Mouse (Mus musculus) ovary, postnatal 14 days (tissue): ENCODE measurements at regions not wholly inside any gene's neighbourhood (a gene's known extent, or its start where the extent isn't known, plus 50 kb on each side); places are given as distances from the start of the nearest gene placed in this dataset.
A peak's percentile ranks its signal among the peaks of the same experiment; 100 is the strongest.
"Not testable (repeated sequence)": the region's sequence is repeated elsewhere in the genome, so short reads cannot be mapped to it uniquely, and the experiment has no call there.

Experiments used
- DNase-seq: peaks from one replicate; pipeline ENCODE4 v3.0.0; 2022; ENCODE audit warnings: low spot score

- no peak for DNase-seq
These were observed 85.0 kb downstream of the Glrx3 start for GRCm38 (mm10) chr7:137522450-137522849.

DNA sequence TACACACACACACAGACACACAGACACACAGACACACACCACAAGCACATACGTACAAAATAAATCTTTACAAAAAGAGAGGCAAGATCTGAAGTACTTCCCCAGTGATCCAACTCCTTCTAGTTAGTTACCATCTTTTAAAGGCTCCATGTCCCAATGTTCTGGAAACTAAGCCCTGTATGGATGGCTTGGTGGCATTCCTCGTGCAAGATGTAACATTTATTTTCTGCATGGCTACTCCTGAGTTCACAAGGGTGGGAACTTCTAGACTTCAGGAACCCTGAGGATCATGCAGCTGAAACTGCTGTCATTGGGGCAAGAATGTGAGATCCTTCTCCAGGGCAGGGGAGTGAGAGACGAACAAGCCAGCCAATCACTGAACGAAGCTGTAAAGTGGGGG lies 96.1 kb downstream of the Glrx3 start:
- no peak for DNase-seq

DNA sequence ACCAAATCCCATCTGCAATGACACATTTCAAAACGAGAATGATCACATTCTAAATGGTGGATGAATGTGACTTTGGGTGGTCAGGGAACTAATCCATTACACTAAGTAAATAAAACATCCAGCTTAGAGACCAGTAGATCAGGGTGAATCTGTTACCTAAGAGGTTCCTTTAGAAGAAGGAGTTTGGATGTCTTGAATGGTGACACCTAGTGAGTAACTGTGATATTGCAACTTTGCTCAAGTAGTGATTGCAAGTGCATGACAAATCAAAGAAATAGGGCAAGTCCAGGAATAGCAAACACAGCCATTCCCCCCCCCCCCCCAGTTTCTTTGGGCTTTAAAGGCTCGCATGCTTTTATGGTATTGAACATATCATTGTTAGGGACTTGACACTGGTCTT lies 112.6 kb downstream of the Glrx3 start:
- DNase-seq, result peak; percentile 10

DNA sequence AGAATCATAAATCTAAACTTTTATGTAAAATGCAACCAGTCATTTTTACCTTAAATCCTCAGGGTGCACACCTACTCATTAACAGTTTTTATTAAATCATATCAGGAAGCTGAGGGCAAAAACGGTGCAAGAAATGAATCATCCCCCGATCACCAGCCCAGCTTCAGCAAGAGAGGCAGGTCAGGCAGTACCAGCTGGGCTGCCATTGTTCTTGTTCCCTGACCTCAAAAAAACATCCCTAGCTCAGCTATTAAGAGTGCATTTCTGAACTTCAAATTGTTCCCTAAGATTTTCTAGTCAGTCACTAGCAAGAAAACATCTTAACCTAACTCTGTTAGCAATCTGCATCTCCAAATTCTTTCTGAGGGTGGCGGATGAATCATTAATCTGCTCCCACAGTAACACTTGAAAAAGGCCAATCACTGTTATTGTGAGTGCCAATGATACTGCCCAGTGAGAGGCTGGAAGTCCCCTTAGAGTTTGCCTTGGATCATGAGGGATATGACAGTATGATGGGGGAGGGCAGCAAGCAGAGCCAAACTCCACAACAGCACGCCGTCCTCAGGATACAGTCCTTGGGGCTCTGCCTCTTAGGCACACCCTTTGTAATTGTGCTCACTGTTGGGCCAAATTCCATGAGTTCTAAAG lies 115.3 kb downstream of the Glrx3 start:
- DNase-seq, result no peak

- no peak for DNase-seq
These were observed 118.1 kb downstream of the Glrx3 start for GRCm38 (mm10) chr7:137555481-137555880.

GRCm38 (mm10) chr7:137557439-137557838 lies 120.0 kb downstream of the Glrx3 start:
- no peak for DNase-seq

DNA sequence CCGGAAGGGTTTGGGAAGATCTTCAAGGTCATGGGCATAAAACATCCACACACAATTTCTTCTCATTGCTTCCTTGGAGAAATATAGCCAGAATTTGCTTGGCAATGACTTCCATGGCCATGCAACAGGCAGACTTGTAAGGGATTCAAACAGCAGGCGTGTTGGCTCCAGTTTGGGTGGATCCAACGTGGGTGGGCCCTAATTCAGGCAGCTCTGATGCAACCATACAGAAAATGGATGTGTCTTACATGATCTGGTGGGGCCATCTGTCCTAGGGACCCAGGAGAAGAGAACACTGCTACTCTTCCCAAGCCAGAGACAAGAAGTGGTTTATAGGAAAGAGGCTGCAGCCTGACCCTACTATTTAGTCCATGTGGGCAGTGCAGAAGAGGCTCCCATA lies 121.5 kb downstream of the Glrx3 start:
- no peak for DNase-seq

DNA sequence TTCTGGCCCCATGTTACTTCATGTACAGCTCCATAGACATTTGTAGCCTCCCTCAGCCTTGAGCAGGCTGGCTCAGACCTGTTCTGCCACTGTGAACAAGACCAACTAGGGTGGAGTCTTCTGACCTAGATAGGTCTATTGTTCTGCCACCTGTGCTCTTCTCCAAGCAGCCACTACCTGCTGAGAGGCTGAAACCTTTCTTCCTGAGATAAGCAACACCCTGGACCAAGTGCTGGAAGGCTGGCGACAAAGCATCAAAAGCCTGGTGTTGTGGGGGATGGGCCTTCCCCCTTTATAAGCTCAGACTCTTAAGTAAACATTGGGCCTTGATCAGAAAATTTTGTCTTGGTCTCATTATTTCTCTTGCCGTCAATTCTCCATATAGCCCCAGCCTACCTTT lies 132.8 kb downstream of the Glrx3 start:
- no peak for DNase-seq

DNA sequence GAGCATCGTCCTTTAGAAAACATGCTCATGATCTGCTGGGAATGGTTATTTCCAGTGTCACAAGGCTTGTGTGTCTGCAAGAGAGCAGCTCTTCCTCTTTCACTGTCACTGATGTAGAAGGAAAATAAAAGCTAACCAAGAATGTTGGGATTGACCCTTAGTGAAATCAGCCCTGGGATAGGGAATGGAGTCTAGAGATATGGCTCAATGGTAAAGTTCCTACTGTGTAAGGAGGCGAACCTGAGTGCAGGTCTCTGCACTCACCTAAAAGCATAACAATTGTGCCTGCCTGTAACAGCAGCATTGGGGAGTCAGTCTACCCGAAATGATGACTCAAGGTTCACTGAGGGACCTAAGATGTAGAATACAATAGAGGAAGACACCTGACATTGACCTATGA lies 138.1 kb downstream of the Glrx3 start:
- DNase-seq, result no peak

DNA sequence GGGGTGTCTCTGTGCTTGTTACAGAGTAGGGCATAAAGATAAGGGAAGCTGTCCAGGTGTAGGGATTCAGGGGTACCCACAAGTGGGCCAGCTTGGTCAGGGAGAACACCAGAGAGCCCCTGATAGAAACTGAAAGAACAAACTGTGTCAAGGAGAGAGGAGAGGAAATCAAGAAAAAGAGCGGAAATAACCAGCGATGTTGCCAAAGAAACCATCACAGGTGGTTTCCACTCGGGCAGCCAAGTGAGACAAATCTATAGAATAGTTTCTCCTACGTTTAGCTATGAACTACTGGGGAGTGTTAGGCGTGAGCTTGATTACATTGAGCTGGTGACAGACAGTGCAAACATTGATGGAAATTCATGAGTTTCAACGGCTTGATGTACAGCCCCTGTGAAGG lies 138.8 kb downstream of the Glrx3 start:
- DNase-seq, result no peak

DNA sequence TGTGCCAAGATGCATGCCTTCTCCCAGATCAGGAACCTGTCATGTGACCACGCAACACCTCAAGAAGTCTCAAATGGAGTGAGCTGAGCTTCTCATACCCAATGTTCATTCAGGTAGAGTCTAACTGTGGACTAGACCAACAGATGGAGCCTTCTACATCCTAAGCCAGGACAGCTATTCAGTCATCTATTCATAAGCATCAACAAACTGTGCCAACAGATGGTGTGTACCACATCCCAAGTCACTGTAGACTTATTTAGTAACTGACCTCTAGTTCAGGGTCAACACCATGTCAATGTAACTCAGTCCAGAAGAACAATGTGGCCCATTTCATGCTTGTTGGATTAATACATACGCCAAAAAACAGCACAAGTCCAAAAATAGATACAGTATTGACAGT lies 146.1 kb downstream of the Glrx3 start:
- no peak for DNase-seq

- DNase-seq, result not testable (repeated sequence)
These were observed 147.5 kb downstream of the Glrx3 start for GRCm38 (mm10) chr7:137584916-137585315.

DNA sequence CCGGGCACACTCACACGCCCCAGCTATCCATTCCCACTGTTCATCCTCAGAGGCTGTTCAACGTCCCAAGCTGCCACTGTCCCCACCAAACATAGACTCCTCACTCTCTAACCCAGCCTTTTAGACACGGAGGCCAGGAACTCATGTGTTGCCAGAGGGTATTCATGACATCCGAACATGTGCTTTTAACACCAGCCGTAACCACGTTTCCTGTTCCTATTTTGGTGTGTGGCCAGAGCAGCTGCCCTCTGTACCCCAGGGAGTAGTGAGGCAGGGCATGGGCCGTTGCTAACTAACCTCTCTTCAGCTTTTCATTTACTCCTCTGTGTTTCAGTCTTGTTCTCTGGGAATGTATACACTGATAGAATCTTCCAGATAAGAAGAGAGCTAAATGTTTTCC lies 156.2 kb downstream of the Glrx3 start:
- no peak for DNase-seq

DNA sequence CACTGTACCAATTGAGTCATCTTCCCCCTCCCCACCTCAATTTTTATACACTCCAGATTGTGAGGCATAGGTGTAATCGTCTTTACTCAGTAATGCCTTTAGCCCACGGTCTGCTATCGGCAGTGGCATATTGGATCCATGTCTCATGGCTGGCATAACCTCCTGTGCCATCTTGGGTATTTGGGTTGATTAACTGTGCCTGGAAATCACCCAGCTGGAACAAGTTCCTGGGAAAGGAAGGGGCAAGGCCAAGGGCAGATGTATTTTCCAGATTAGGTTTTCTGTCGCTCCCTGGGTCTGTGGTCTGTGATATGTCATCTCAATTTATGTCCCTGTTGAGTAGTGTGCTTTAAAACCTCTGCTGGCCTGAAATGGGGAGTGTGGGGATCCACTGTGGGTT lies 158.2 kb downstream of the Glrx3 start:
- no peak for DNase-seq

DNA sequence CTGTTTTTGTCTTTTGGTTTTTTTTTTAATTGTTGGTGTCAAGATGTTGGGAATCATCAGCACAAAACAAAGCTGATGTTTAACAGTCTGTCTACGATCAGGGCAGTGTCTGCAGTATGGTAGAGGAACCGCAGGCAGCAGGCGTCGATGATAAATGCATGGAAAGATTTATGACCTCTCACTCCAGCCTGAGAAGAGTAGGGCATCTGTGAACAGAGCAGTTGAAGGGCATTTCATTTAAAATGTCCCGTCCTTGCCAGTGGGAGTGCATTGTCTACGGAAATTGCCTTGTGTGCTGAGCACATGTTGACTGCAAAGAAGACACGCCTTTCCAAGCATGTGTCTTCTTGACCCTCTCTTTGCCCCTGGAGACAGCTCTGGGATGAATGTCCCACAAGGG lies 158.7 kb downstream of the Glrx3 start:
- no peak for DNase-seq

GRCm38 (mm10) chr7:137603039-137603438 lies 165.6 kb downstream of the Glrx3 start:
- peak; percentile 57 for DNase-seq

GRCm38 (mm10) chr7:137609752-137610151 lies 172.3 kb downstream of the Glrx3 start:
- DNase-seq, result no peak

DNA sequence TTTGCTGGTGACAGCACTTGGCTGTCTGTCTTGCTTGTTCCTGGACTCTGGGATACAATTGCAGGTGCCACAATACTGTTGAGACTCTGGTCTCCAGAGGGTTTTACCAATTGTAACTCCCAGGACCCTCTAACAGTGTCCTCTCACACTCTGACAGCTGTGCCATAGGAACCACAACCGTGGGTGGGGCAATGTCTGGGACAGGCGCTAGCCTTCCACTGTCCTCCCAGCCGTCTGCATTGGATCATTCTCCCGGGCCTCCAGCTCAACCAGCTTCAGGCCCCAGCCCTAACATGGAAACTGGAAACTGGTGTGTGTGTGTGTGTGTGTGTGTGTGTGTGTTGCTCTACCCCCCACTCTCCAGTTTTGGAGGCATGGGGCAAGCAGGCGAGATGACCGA lies 173.9 kb downstream of the Glrx3 start:
- no peak for DNase-seq

DNA sequence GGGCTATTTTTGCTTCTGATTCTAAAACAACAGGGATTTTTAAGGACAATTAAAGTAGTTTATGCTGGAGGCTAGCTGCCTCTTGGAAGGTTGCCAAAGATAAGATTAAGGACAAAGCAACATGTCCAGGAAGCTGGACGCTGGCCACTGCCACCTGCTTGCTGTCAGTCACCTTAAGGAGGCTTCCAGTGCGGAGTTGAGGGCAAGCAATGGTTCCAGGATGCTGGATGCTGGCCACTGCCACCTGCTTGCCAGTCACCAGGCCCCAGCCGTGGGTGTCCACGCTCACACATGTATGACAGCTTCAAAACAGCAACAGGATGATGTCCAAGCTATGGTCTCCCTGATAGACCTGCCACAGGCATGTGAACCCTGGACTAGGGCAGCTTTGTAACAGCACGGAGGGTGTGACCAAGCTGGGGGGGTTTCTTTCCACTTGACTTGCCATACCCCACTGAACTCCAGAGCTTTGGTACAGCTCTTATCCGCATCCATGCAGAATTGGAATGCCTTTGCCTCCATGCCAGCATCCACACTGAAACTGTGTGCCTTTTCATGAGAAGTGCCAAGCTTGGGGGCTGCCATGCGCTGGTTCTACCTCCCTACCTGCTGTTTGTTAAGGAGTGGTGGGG lies 174.6 kb downstream of the Glrx3 start:
- DNase-seq, result peak; percentile 5

DNA sequence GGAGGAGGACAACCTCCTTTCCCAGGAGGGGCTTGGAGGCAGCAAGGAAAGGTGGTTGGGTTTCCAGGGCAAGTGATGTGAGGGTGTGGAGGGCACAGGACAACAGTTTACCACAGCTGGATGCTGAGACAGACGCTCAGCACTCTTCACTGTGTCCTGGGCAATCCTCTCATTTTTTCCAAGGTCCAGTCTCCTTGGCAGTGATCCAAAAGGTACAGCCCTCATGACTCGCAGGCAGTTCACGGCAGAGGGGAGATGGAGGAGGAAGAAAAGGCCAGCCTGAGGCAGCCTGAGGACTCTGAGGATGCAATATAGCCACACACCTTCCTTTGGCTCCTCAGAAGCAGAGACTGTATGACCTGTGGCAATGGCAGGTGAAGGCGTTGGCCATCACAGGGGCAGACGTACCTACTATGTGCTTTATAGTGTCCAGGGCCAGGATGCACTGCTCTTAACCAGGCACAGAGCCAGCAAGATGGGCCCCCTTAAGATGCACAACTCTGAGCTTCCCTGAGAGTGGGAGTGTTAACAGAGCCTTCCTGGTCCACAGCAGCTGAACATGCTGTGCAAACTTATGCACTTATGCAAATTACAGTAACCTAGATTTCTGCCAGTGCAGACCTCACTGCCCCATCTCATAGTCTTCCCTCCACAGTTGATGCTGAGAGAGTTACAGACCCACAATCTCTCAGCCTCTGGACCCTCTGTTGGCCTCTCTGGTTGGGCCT lies 181.2 kb downstream of the Glrx3 start:
- no peak for DNase-seq

- DNase-seq, result no peak
These were observed 181.9 kb downstream of the Glrx3 start for GRCm38 (mm10) chr7:137619286-137619789.

- DNase-seq, result no peak
These were observed 190.9 kb downstream of the Glrx3 start for GRCm38 (mm10) chr7:137628266-137628665.

- DNase-seq, result no peak
These were observed 192.1 kb downstream of the Glrx3 start for GRCm38 (mm10) chr7:137629540-137629939.
